Mouse (Mus musculus) left cerebral cortex, postnatal 4 days (tissue): Measurements from ENCODE around the gene Gtf3a. TPM values are rescaled to one million over a fixed set of nuclear protein-coding genes. Genes with fewer than 3 reads are reported as not detected.
A peak's percentile ranks its signal among the peaks of the same experiment; 100 is the strongest.

Source experiments
- DNase-seq: peaks from one replicate; pipeline ENCODE4 v3.0.0-alpha.2; 2022
- intact Hi-C: fragments of 180-260 bp; cut with DNase I; formaldehyde crosslinking; loops from one replicate; pipeline ENCODE4 v1.15.1; 2025
- total RNA-seq, 2 experiments: library from RNA; stranded (reverse); gene quantifications; 2 replicates each; pipeline ENCODE4 v1.2.3; 2021

The Gtf3a gene
- total RNA-seq, 2 experiments from 2014 or later: 43.5 to 49.4 TPM

DNA sequence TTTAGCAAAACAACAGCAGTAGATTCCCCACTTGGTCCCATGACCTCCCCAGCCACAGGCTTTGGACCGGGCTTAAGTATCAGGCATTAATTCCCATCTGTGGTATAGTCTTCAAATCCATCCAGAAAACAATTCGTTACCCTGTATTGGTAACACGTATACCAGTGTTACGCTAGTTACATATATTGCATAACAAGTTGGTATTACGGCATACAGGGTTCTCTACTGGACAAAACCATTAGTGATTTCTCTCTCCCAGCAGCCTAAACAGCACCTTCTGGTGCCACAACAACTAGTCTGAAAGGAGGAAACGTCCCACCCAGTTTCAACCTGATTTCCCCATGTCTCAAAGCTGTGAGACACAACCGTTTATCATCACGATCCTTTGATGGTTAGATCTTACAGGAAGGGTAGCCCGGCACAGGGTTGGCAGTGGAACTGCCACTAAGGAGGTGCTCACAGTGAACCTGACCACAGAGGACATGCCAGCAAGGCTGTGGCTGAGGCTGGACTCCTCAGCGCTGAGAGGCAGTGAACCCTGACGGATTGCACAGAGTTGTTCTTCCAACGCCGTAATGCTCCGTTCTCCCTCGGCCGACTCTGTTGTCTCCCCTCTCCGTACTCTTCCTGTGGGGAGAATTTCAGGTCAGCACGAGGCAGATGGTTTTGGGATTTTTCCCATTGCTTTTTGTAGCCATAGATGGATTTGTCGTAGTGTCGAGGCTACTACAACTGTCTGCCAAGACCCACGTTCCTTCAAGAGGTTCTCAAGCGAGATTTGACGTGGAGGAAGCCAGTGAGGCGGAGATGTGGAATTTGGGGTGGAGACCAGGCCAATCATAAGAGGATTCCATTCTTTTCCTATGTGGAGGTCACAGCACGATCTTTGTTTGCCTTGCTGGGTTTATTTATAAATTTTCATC, 25.7 kb downstream of the Gtf3a start:
- intact Hi-C loops: no loop called here

DNA sequence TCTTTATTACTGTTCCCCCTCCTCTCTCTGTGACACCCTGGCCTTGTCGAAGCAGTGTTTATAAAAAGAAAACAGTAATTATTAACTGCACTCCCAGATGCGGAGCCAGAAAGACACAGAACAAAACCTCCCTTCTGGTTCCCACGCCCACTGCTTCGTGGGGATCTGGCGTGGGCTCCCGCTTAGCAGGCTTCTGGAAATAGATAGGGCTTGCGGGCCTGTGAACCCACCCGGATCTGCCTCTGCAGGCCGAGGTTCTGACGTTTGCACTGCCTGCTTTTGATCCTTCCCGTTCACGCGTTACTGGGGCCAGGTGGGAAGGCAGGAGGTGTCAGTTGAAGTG, 26.3 kb downstream of the Gtf3a start:
- intact Hi-C loops: no loop called here
- DNase-seq: no peak

More for the DNA sequence above, 25.7 kb downstream of the Gtf3a start:
- no peak for DNase-seq

DNA sequence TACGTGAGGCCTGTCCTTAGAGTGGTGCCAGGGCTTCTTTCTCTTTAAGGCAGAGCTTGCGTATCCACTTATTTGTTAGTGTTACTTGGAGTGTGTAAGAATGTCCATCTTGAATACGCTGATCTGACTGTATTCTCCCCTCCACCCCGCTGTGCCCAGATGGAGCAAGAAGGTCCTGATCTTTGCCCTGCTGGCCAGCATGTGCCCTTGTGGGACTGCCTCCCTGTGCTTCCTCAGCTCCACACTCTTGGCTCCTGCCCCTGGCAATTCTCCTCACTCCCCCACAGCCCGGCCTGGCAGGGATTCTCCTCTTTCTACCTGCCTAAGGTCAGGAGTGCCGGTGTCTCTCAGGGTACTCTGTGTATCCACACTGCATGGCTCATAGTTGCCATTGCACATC, 32.9 kb downstream of the Gtf3a start:
- intact Hi-C loops: loop anchor here (10.0 kb wide), 1 partner anchor 93 kb away; the partner anchor contains the start of genes Lnx2 and Polr1d
- DNase-seq: no peak

DNA sequence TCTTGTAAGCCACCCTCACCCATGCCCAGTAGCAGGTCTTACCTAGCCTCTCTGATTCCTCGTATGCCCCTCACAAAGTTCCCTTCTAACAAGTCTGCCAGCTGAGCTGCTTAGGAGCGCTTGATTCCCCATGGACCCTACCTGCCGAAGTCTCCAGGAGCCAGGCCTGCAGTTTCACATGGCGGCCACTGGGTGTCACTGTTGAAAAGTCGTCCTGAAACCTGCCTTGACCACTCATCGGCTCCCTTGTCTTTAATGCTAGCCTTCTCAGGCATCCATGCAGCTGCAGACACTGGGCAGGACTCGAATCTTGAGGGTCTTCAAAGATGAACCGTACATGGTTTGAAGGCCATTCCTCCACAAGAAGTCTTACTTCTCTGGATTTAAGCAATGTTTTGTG, 34.8 kb downstream of the Gtf3a start:
- intact Hi-C loops: loop anchor here (10.0 kb wide), 1 partner anchor 92 kb away; the partner anchor contains the start of genes Lnx2 and Polr1d
- peak; percentile 51 for DNase-seq

DNA sequence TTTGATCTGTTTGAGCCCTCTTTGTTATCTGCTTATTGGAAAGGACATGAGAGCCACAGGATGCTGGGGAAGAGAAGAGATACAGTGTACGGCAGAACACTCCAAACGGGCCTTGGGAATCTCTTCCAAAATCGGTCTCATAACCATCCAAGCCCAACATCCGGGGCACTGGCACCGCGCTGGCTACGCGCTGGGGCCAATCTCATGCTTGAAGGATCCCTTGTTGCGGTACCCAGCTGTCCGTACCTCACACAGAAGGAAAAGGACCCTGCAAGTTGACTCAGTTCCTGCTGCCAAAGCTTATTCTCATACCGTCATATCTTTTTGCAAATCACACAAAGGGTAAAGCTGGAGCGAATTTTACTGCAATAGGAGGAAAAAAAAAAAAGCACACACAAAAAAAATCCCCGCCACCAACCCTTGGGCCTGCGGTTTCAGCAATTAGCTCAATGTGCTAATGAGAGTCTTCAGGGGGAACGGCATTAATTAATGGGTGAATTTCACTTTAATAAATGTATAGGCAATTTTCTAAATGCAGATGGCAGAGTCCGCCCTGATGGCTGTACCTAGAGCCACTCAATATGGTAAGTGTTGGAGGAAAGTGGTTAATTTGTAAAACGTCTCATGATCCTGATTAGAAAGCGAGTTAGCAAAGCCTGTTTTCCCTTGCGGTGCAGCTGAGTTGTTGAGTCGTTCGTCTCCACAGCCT, 37.4 kb downstream of the Gtf3a start:
- intact Hi-C loops: loop anchor here (10.0 kb wide), 1 partner anchor 89 kb away; the partner anchor contains the start of genes Lnx2 and Polr1d
- DNase-seq: no peak

DNA sequence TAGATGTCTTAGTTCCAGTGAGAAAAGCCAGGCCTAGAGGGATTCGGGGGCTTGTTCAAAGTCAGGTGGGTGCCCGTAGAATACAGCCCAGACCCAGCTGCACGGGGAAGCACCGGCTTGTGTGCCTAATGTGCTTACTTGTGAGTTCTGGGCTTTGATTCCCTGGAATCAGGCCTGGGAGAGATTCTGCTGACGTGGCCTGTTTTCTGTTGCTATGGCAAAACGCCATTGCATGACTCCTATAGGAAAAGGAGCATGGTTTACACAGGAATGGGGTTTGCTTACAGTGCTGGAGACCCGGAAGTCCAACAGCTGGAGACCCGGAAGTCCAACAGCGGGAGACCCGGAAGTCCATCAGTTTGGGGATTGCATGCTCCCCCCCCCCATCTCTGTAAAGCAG, 39.1 kb downstream of the Gtf3a start:
- intact Hi-C loops: loop anchor here (10.0 kb wide), 1 partner anchor 87 kb away; the partner anchor contains the start of genes Lnx2 and Polr1d

DNA sequence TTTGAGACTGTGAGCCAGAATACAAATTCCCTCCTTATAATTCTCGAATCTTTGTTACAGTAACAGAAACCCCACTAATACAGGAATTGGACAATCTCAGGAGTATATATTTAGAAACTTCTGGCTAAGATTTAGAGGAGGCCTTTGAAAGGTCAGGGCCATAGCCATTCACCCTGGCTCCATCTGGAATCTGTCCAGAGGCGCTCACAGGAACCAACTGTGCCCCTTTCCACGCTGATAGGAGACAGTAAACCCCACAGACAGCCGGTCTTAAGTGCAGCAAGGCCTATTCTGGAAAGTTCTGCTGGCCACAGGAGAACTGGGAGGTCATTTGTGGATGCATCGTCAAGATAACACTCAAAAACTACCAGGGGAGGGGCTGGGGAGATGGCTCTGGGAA, 40.6 kb downstream of the Gtf3a start:
- no peak for DNase-seq
- intact Hi-C loops: loop anchor here (10.0 kb wide), 1 partner anchor 86 kb away; the partner anchor contains the start of genes Lnx2 and Polr1d

More for the DNA sequence above, 39.1 kb downstream of the Gtf3a start:
- no peak for DNase-seq

DNA sequence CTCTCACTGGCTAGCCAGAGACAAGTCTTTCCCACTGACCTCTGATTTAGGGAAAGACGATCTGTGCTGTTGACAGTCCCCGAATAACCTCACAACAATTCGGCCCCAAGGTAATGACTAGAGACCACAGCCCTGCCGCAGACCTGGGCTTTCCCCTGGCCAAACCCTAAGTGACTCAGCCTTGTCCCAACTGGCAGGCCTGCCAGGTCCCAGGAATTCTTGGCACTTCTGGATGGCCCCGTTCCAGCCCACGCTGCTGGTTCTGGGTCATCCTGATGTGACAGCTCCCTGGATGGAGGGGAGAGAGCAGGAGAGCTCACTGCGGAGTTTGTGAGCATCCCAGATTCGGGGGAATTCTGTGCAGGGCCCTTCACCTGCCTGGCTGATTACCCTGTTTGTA, 45.1 kb downstream of the Gtf3a start:
- no peak for DNase-seq

DNA sequence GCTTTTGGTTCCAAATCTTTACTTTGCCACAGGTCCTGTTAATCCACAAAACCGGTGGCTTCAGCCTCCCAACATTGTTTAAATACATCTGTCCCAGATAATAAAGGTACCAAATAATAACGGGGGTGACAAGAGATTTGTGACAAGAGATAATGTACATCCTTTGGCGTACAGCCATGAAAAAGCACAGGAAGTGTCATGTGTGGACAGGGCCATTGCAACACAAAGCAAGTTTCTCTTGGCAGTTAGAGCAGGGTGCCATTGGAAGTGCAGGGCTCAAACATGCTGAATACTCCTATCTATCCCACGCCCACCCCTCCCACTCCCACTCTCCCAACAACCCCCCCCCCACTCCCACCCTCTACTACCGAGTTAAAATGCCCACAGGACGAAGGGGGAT, 46.5 kb downstream of the Gtf3a start:
- intact Hi-C loops: no loop called here
- no peak for DNase-seq

More for the DNA sequence above, 45.1 kb downstream of the Gtf3a start:
- intact Hi-C loops: no loop called here

DNA sequence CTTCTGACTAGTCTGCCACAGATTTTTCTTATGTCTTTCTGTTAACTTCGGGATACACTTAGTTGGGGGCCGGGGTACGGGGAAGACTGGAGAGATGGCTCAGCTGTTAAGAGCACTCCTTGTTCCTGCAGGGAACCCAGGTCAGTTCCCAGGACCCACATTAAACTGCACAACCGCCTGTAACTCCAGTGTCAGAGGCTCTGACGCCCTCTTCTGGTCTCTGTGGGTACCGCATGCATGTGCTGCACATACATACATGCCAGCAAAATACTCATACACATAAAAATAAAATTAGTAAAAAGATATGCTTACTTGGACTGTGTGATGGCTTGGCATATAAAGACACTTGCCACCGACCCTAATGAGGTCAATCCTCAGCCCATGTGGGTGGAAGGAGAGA, 48.4 kb downstream of the Gtf3a start:
- no peak for DNase-seq
- intact Hi-C loops: no loop called here

DNA sequence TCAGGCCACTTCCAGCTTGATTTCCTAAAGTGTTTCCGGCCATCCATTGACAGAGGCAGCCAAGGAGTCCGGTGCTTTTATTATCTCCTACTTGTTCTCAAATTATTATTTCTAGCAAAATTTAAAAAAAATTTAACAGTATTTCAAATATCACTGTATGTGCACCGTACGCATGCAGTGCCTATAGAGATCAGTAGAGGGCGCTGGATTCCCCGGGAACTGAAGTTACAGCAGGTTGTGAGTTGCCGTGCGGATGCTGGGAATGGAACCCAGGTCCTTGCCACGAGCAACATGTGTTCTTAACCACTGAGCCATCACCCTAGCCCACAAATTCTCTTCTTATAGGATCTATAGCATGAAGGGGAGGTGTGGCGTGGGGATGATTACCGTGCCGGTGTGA, 50.3 kb downstream of the Gtf3a start:
- intact Hi-C loops: no loop called here
- DNase-seq: no peak

DNA sequence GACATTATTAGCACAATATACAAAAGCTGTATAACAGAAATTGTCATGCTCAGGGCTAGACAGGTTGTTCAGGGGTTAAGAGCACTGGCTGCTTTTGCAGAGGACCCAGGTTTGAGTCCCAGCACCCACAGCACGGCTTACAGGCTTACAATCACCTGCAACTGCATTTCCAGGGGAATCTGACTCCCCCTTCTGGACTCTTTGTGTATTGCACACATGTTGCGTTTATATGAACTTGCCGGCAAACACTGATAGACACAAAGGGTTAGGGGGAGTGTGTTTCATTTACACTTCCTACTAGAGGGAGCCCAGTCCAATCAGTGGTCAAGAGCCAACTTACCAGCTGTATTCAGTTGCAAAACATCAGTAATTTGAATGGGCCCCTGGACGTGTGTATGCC, 52.9 kb downstream of the Gtf3a start:
- intact Hi-C loops: no loop called here
- no peak for DNase-seq

DNA sequence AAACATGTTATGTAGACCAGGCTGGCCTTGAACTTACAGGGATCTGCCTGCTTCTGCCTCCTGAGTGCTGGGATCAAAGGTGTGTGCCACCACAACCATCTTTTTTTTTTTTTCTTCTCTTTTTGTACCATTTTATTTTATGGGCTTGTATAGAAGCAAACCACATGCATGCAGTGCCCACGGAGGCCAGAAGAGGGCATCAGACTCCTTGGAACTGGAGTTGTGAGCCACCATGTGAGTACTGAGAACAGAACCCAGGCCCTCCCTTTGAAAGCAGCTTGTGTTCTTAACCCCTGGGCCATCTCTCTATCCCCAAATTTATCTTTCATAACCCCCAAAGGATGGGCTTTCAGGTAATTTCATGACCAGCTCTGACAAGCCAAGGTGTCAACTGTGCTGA, 54.8 kb downstream of the Gtf3a start:
- intact Hi-C loops: no loop called here
- no peak for DNase-seq

Other genes with a start within 250 kb of the Gtf3a start
- gene Usp12, start 153.7 kb upstream of the Gtf3a start, total RNA-seq: 10 to 100 TPM; 49.0 to 53.9 TPM
- gene Rpl21, start 115.8 kb upstream of the Gtf3a start, total RNA-seq: 100 to 1,000 TPM; 211 to 238 TPM
- 10 to 100 TPM; 10.0 to 10.6 TPM for gene Rasl11a, start 103.6 kb upstream of the Gtf3a start, total RNA-seq
- 10 to 100 TPM; 16.0 to 16.6 TPM for gene Mtif3, start 15.1 kb downstream of the Gtf3a start, total RNA-seq
- gene Lnx2, start 127.9 kb downstream of the Gtf3a start, total RNA-seq: 10 to 100 TPM in 1 of 2 experiments, 1 to 10 TPM in 1; 9.7 to 10.7 TPM
- 10 to 100 TPM; 93.0 to 96.0 TPM for gene Polr1d, start 128.4 kb downstream of the Gtf3a start, total RNA-seq
- 1 to 10 TPM; 1.3 to 1.8 TPM for gene Gsx1, start 240.0 kb downstream of the Gtf3a start, total RNA-seq